Mouse (Mus musculus) thymus, adult 2 months (tissue): ENCODE results near the gene Ttc7b.

ENCODE experiments used
- CTCF ChIP-seq: fragments of 200-500 bp; IDR thresholded peaks from 2 replicates; pipeline ENCODE4 v1.5.1; 2012; ENCODE audit warnings: mild to moderate bottlenecking, control low read depth, low read length, moderate library complexity, borderline replicate concordance; ENCODE audit not compliant: control insufficient read depth, poor library complexity, insufficient read depth; ENCODE audit errors: extremely low read depth
- POLR2A ChIP-seq: fragments of 200-500 bp; IDR thresholded peaks from 2 replicates; pipeline ENCODE4 v1.6.1; 2012; ENCODE audit warnings: mild to moderate bottlenecking, low read length, control low read depth, moderate library complexity; ENCODE audit not compliant: control insufficient read depth, poor library complexity, insufficient read depth; ENCODE audit errors: extremely low read depth

GRCm38 (mm10) chr12:100408143-100408542 lies 112.5 kb downstream of the Ttc7b start:
- no peak for TF ChIP-seq CTCF
- no peak for TF ChIP-seq POLR2A
